ENCODE assay signal across 28 mouse cellular contexts in the genomic region with DNA sequence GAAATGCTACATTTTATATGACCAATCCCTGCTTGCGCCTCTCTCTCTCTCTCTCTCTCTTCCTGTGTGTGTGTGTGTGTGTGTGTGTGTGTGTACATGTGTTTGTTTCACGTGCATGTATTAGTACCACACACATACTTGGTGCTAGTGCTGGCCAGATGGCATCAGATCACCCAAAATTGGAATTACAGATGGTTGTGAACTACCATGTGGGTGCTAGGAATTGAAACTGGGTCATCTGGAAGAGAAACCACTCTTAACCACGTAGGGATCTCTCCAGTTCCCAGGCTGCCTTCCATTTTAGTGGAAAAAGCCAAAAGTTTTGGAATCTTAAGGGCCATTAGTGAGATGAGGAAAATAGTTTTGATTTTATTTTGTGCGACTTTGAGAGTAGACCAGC.
"Had no signal": no experiment of that assay in that cellular context is flagged by ENCODE, and none has a peak within 500 bp of the region (broad histone marks: within the 10 kb centered on the region; RNA-seq: fewer than 3 reads in every experiment).

No protein-coding gene starts in this region.

- H3K27ac ChIP-seq: embryonic facial prominence, embryonic 10.5 days; embryonic facial prominence, embryonic 12.5 days; embryonic facial prominence, embryonic 13.5 days; embryonic facial prominence, embryonic 15.5 days; forebrain, embryonic 10.5 days; forebrain, embryonic 12.5 days; forebrain, embryonic 13.5 days; gastrocnemius, adult 2 months; heart, adult 2 months had no signal

- ATAC-seq: forebrain, embryonic 13.5 days; forebrain, embryonic 14.5 days; forebrain, embryonic 16.5 days; forebrain, postnatal 0 days had no signal

- H3K27me3 ChIP-seq: embryonic facial prominence, embryonic 12.5 days; embryonic facial prominence, embryonic 13.5 days; embryonic facial prominence, embryonic 15.5 days; forebrain, embryonic 13.5 days had no signal

- H3K9me3 ChIP-seq: embryonic facial prominence, embryonic 10.5 days; embryonic facial prominence, embryonic 12.5 days; embryonic facial prominence, embryonic 13.5 days; embryonic facial prominence, embryonic 15.5 days; forebrain, embryonic 10.5 days; forebrain, embryonic 12.5 days; forebrain, embryonic 13.5 days had no signal

- H3K9ac ChIP-seq: embryonic facial prominence, embryonic 12.5 days; embryonic facial prominence, embryonic 13.5 days; embryonic facial prominence, embryonic 15.5 days; forebrain, embryonic 12.5 days; forebrain, embryonic 13.5 days; forebrain, postnatal 0 days had no signal

- H3K4me1 ChIP-seq: embryonic facial prominence, embryonic 10.5 days; embryonic facial prominence, embryonic 12.5 days; embryonic facial prominence, embryonic 13.5 days; embryonic facial prominence, embryonic 15.5 days had no signal

- H3K4me2 ChIP-seq: embryonic facial prominence, embryonic 12.5 days; embryonic facial prominence, embryonic 13.5 days; embryonic facial prominence, embryonic 15.5 days; forebrain, embryonic 12.5 days; forebrain, embryonic 13.5 days had no signal

- DNase-seq: cerebellum, adult 2 months; cerebellum, adult 8-10 months; cerebellum, adult 9-10 months; cerebellum, adult 9-11 months; cerebellum, postnatal 10 days; cerebellum, postnatal 14 days; cerebellum, postnatal 25 days; cerebellum, postnatal 36 days; embryo, embryonic 11 days; forebrain, postnatal 0 days; gastrocnemius, adult 2 months; gastrocnemius, postnatal 10 days; gastrocnemius, postnatal 14 days; gastrocnemius, postnatal 25 days; gastrocnemius, postnatal 36 days; heart, adult 11 months; heart, adult 18-20 months; heart, adult 2 months had no signal

- H3K36me3 ChIP-seq: embryonic facial prominence, embryonic 10.5 days; embryonic facial prominence, embryonic 12.5 days; embryonic facial prominence, embryonic 13.5 days; embryonic facial prominence, embryonic 15.5 days; forebrain, embryonic 10.5 days; forebrain, embryonic 12.5 days had no signal

- H3K4me3 ChIP-seq: embryonic facial prominence, embryonic 10.5 days; embryonic facial prominence, embryonic 12.5 days; embryonic facial prominence, embryonic 13.5 days; embryonic facial prominence, embryonic 15.5 days; erythroblast, embryonic 14.5 days; forebrain, embryonic 10.5 days; forebrain, embryonic 12.5 days; forebrain, embryonic 13.5 days; gastrocnemius, adult 2 months; heart, adult 2 months had no signal
